Mouse (Mus musculus) heart, embryonic 13.5 days (tissue): ENCODE results near the gene Rsph14. TPM values are rescaled to one million over a fixed set of nuclear protein-coding genes. Genes with fewer than 3 reads are reported as not detected.
A peak's percentile ranks its signal among the peaks of the same experiment; 100 is the strongest.

ENCODE experiments used
- ATAC-seq: fragments of 200-750 bp; cut with Nextera tagmentation; 2 replicates; pipeline ENCODE4 v1.8.0; 2017; ENCODE audit warnings: moderate TSS enrichment; ENCODE audit not compliant: insufficient number of reproducible peaks, low FRiP score, low TSS enrichment; ENCODE audit errors: extremely low read depth
- H3K27ac ChIP-seq: fragments of 300-500 bp; sonication (generic); replicated peaks from 2 replicates; pipeline ENCODE4 v1.5.1; 2015; ENCODE audit warnings: moderate library complexity, mild to moderate bottlenecking, inconsistent platforms
- H3K27me3 ChIP-seq: fragments of 300-500 bp; sonication (generic); replicated peaks from 2 replicates; pipeline ENCODE4 v1.6.1; 2015; ENCODE audit warnings: mild to moderate bottlenecking, inconsistent platforms
- H3K36me3 ChIP-seq: fragments of 300-500 bp; sonication (generic); 2 replicates; pipeline ENCODE4 v1.6.1; 2015; ENCODE audit warnings: mild to moderate bottlenecking, inconsistent platforms
- H3K4me1 ChIP-seq: fragments of 300-500 bp; sonication (generic); 2 replicates; pipeline ENCODE4 v1.6.1; 2015; ENCODE audit warnings: inconsistent platforms
- H3K4me2 ChIP-seq: fragments of 300-500 bp; sonication (generic); 2 replicates; pipeline ENCODE4 v1.6.1; 2015; ENCODE audit warnings: inconsistent platforms, mild to moderate bottlenecking, moderate library complexity
- H3K4me3 ChIP-seq: fragments of 300-500 bp; sonication (generic); 2 replicates; pipeline ENCODE4 v1.5.1; 2015; ENCODE audit warnings: moderate library complexity, mild to moderate bottlenecking, inconsistent platforms
- H3K9ac ChIP-seq: fragments of 300-500 bp; sonication (generic); 2 replicates; pipeline ENCODE4 v1.6.1; 2015; ENCODE audit warnings: inconsistent platforms, mild to moderate bottlenecking, moderate library complexity
- H3K9me3 ChIP-seq: fragments of 300-500 bp; sonication (generic); 2 replicates; pipeline ENCODE4 v1.6.1; 2016; ENCODE audit warnings: inconsistent platforms
- WGBS: fragments of 180-500 bp; shearing (Covaris S2); methylation state at CpG from one replicate; pipeline ENCODE4 v1.1.7; 2015; ENCODE audit warnings: mixed read lengths; 5-methylcytosine and 5-hydroxymethylcytosine counted together
- polyA plus RNA-seq: library from polyadenylated mRNA; unstranded; fragments of >200 nt; fragmentation: Nextera tagmentation; extraction: Ambion mirVana; gene quantifications from 2 replicates; pipeline ENCODE4 v1.2.1, GENCODE M21; 2015

Gene Rsph14
- polyA plus RNA-seq, 1 experiment from 2014 or later = not detected

DNA sequence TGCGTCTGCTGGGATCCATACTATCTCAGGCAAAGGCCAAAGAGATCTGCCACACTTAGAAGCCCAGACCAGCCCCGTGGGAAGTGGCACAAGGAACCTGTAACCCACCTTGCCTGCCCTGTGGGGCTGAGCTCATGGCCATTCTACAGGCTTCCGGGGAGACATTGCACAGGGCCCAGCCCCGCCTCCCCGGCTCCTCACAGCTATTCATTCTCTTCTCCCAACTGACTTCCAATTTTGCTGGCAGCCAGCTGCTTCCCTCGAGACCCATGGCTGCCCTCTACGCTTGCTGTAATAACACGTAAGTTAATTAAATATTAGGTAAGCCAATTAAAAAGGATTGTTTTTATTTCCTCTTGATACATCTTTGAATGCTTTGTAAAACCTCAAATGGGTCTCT lies 5.9 kb downstream of the Rsph14 start:
- ATAC-seq = no peak
- no peaks in the 10 kb centered on the region for H3K36me3 ChIP-seq
- 71% methylated on average over 8 of the region's 8 CpGs for WGBS
- no peaks in the 10 kb centered on the region for H3K9me3 ChIP-seq
- H3K9ac ChIP-seq = no peak overlapping the region
- no peak overlapping the region for H3K4me2 ChIP-seq
- H3K4me3 ChIP-seq = no peak overlapping the region
- H3K27me3 ChIP-seq = peaks cover 15% of the 10 kb centered on the region
- H3K4me1 ChIP-seq = no peaks in the 10 kb centered on the region
- H3K27ac ChIP-seq = no peak overlapping the region

DNA sequence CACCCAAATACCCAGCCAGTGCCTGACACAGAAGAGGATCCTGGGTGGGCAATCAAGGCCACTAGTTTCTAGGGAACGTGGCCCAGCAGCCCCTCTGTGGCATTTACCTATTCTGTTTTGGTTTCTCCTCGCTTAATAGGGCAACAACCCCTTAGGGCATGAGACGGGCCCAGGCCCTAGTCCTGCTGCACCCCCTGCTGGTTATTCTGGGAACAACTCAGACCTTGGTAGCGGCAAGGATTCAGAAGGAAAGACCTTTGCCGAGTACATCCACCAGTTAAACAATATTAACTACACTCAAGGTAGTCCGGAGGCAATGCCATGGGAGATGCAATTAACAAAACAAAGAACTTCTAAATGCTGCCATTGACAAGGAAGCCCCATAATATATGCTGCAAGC lies 11.2 kb downstream of the Rsph14 start:
- H3K27ac ChIP-seq = no peak overlapping the region
- peaks cover 19% of the 10 kb centered on the region for H3K27me3 ChIP-seq
- WGBS = 13% methylated on average over 6 of the region's 6 CpGs
- no peaks in the 10 kb centered on the region for H3K4me1 ChIP-seq
- no peaks in the 10 kb centered on the region for H3K36me3 ChIP-seq
- H3K4me2 ChIP-seq = no peak overlapping the region
- no peaks in the 10 kb centered on the region for H3K9me3 ChIP-seq
- H3K9ac ChIP-seq = no peak overlapping the region
- ATAC-seq = no peak
- no peak overlapping the region for H3K4me3 ChIP-seq

DNA sequence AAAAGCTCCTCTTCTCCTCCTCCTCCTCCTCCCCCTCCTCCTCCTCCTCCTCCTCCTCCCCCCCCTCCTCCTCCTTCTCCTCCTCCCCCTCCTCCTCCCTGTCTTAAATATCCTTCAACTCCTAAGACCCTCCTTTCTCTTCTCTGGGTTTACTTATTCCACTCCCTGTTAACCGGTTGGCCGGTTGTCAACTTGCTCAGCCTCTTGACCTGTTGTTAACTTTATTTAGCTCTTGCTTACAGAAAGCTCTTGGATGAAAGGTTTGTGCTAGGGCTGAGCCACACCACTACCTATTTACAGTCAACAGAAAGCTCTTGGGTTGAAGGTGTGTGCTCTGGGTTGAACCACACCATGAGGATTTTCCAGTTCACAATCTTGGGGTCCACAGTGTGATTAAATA lies 12.1 kb downstream of the Rsph14 start:
- peaks cover 19% of the 10 kb centered on the region for H3K27me3 ChIP-seq
- no peak overlapping the region for H3K27ac ChIP-seq
- ATAC-seq = no peak
- no peaks in the 10 kb centered on the region for H3K4me1 ChIP-seq
- no peak overlapping the region for H3K4me3 ChIP-seq
- WGBS = 79% methylated on average over 2 of the region's 2 CpGs
- H3K36me3 ChIP-seq = no peaks in the 10 kb centered on the region
- H3K9me3 ChIP-seq = no peaks in the 10 kb centered on the region
- H3K9ac ChIP-seq = no peak overlapping the region
- H3K4me2 ChIP-seq = no peak overlapping the region

DNA sequence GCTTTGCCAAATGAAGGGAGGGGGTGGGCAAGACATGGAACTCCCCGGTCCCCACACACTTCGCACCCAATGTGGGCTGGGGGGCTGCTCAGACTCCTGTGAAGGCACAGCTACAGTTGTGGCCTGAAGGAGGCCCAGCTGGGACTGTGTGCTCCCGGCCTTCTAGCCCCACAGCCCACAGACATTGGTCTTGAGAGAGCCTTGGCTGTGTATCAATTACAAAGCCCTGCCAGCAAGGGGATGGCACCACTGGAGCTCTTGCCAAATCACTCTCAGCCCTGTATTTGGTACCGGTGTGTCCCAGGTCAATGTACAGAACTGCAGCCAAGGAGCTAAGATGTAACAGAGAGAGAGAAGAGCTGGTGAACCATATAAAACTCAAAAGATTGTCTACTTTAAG lies 15.9 kb downstream of the Rsph14 start:
- Histone ChIP-seq H3K27ac (no peak overlapping the region), H3K36me3 (no peaks in the 10 kb centered on the region), H3K27me3 (peaks cover 18% of the 10 kb centered on the region), H3K4me2 (no peak overlapping the region), H3K4me3 (no peak overlapping the region), H3K9me3 (no peaks in the 10 kb centered on the region), H3K9ac (no peak overlapping the region), H3K4me1 (no peaks in the 10 kb centered on the region)
- ATAC-seq = no peak
- WGBS = 82% methylated on average over 4 of the region's 4 CpGs

DNA sequence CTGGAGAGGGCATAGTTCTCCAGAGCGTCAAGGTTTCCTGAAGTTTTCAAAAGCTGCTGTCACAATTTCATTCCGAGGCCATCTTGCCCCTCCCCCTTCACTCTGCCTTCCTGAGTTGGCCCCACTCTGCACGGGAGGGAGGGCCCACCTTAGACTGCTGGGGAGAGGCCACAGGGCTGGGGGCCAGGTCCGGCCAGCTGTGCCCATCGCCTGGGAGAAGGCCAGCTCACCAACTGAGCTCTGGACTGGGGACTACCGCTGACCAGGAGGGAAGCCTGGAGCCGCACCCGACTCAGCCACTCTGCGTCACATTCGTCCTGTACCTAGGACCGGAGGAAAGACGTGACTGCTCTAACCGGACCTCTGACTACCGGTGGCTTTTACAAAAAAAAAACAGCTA lies 16.9 kb downstream of the Rsph14 start:
- Histone ChIP-seq H3K9me3 (no peaks in the 10 kb centered on the region), H3K36me3 (no peaks in the 10 kb centered on the region), H3K27ac (no peak overlapping the region), H3K4me2 (no peak overlapping the region), H3K27me3 (peaks cover 13% of the 10 kb centered on the region), H3K4me1 (no peaks in the 10 kb centered on the region), H3K4me3 (no peak overlapping the region), H3K9ac (no peak overlapping the region)
- 57% methylated on average over 14 of the region's 14 CpGs for WGBS
- ATAC-seq = no peak

DNA sequence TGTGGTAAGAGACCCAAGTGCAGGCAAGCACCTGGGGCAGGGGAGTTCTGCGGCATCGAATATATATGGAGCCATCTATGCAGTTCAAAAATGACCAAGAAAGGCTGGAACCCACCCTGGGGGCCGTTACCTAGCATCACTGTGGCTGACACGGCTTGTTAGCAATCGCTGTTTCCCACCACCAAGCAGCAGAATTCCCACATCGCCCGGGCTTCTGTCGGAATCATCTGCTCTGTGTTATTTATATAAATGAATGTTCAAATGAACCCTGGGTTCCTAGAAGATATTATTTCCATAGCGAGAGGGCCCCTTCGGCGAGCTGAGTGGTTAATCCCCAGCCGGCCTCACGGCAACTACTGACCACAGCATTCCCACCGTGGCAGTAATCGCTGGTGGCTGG lies 21.7 kb downstream of the Rsph14 start:
- Histone ChIP-seq H3K9me3 (no peaks in the 10 kb centered on the region), H3K9ac (no peak overlapping the region), H3K27me3 (peaks cover 13% of the 10 kb centered on the region; the same call in 1 of the 2 replicates), H3K27ac (no peak overlapping the region), H3K4me2 (no peak overlapping the region), H3K4me3 (no peak overlapping the region), H3K4me1 (no peaks in the 10 kb centered on the region), H3K36me3 (no peaks in the 10 kb centered on the region)
- WGBS = 89% methylated on average over 15 of the region's 15 CpGs
- no peak for ATAC-seq

DNA sequence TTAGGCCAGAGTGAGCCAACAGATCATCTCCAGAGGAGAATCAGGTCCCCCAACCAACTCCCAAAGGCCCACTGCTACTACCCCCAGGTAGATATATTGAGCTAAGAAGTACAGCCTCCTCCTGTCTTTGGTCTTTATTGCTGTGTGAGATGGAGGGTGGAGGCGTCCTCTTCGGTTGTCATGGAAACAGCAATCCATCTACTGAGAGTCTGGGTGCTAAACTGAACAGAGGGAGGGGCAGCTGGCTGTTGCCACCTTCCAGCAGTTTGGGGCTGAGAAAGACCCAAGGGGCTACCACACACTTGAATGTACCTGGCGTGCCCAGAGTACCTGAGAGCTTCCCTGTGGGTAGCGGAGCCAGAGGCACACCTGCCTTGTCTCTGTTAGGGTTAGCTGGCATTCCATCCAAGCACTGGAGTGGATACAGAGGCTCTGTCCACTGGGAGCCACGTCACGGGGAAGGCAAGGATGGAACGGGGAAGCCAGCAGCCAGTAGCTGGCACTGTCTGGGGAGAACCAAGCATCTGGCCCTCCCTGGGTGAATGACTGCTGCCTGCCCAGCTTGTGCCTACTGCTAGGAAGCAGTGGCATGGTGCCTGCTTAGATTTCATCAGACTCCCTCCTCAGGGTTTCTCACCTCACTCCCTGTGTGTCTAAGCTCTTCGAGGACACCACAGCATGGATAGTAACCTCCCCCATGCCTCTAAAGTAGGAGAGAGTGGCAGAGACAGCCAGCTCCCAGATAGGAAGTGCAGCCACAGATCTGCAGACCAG lies 25.3 kb downstream of the Rsph14 start:
- no peak overlapping the region for H3K4me2 ChIP-seq
- H3K9me3 ChIP-seq = no peaks in the 10 kb centered on the region
- no peak overlapping the region for H3K27ac ChIP-seq
- H3K27me3 ChIP-seq = peaks cover 3% of the 10 kb centered on the region; the same call in 1 of the 2 replicates
- no peak overlapping the region for H3K9ac ChIP-seq
- WGBS = 65% methylated on average over 8 of the region's 8 CpGs
- H3K4me1 ChIP-seq = no peaks in the 10 kb centered on the region
- H3K36me3 ChIP-seq = no peaks in the 10 kb centered on the region
- ATAC-seq = no peak
- H3K4me3 ChIP-seq = no peak overlapping the region

DNA sequence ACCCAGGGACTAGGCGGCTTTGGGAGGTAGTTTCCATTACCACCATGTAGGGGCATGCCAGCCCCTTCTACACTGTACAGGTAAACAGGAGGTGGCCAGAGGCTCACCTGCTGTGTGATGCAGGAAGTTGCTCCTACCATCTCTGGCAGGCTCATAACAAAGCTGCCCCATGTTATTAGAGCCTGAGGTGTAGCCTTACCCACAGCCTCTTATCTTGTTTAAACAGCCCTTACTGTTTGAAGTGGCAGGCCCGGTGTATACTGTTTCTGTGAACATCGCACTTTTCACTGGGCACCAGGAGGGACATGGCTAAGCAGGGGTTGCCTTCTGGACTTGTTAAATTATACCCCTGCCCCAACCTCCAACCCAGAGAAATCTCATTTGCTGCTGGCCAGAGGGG lies 28.3 kb downstream of the Rsph14 start:
- H3K9me3 ChIP-seq = no peaks in the 10 kb centered on the region
- no peak overlapping the region for H3K4me2 ChIP-seq
- H3K4me3 ChIP-seq = no peak overlapping the region
- ATAC-seq = no peak
- no peak overlapping the region for H3K9ac ChIP-seq
- H3K36me3 ChIP-seq = no peaks in the 10 kb centered on the region
- no peak overlapping the region for H3K27ac ChIP-seq
- no peaks in the 10 kb centered on the region for H3K4me1 ChIP-seq
- H3K27me3 ChIP-seq = peaks cover 3% of the 10 kb centered on the region; the same call in 1 of the 2 replicates
- WGBS = 47% methylated on average over 3 of the region's 3 CpGs

DNA sequence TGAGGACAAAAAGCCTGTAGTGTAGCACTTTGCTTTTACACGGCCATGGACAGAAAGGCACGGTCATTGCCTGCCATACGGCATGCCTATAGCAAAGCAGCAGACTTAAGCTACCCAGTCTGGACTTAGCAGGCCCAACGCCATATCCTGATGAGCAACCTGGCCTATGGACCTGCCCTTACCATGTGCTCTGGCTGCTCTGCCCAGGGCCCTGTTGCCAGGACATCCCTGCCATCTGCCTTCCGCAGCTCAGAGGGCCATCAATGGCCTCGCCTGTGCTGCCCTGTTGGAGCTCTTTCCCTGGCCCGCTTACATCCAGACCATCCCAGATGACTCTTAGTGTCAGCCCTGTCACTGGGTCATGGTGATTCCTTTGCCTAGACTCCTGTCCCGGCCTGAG lies 31.0 kb downstream of the Rsph14 start:
- ATAC-seq = no peak
- Histone ChIP-seq H3K27ac (no peak overlapping the region), H3K9me3 (no peaks in the 10 kb centered on the region), H3K4me3 (no peak overlapping the region), H3K4me1 (no peaks in the 10 kb centered on the region), H3K27me3 (peaks cover 10% of the 10 kb centered on the region; the same call in 1 of the 2 replicates), H3K36me3 (no peaks in the 10 kb centered on the region), H3K9ac (no peak overlapping the region), H3K4me2 (no peak overlapping the region)
- 91% methylated on average over 8 of the region's 8 CpGs for WGBS

DNA sequence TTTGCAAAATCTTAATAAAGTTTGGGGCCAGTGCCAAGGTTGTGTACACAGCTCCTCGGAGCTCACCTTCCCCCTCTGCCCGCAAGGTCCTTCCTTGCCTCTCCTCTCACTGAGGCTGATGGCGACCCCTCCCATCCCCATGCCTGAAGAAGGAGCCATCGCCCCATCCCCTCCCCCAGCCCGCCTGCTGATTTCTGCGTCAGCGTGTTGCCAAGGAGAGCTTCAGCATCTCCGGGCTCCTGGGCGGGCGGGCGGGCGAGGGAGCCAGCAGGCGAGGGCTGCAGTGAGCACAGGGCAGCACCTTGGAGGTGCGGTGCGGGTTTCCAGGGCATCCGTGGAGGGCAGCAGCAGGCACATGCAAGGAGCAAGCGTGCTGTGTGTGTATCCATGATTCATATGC lies 37.0 kb downstream of the Rsph14 start:
- Histone ChIP-seq H3K9ac (peak overlapping the region; percentile 65), H3K4me2 (peak overlapping the region; percentile 68), H3K9me3 (no peaks in the 10 kb centered on the region), H3K36me3 (no peaks in the 10 kb centered on the region), H3K4me3 (peak overlapping the region; percentile 38), H3K27me3 (peaks cover 48% of the 10 kb centered on the region), H3K4me1 (peaks cover 31% of the 10 kb centered on the region), H3K27ac (no peak overlapping the region)
- ATAC-seq = no peak
- WGBS = 3% methylated on average over 17 of the region's 17 CpGs

DNA sequence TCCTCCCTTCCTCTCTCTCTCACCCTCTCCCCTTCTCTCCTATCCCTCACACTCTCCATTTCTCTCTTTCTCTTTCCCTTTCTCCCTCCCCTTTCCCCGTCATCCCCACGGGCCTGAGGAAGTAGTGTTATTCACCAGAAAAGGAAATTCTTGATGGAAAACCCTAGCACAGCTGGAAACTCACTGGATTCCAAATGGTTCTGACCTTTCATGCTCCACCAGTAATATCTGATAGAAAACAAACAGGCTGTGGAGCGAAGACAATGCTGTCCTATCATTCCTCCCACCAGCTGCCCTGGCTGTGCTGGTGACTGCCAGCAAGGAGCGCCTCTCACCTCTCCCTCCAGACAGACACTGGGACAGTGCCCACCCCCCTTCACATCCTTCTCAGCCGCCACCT lies 37.5 kb downstream of the Rsph14 start:
- Histone ChIP-seq H3K4me3 (peak overlapping the region; percentile 38; the same call in 1 of the 2 replicates), H3K9me3 (no peaks in the 10 kb centered on the region), H3K9ac (no peak overlapping the region; the same call in 1 of the 2 replicates), H3K4me2 (peak overlapping the region; percentile 68), H3K27ac (0 out of 2 replicates have a peak overlapping the region, but pooled peaks have one; percentile 20), H3K36me3 (no peaks in the 10 kb centered on the region), H3K4me1 (peaks cover 32% of the 10 kb centered on the region), H3K27me3 (peaks cover 52% of the 10 kb centered on the region)
- WGBS = 11% methylated on average over 5 of the region's 5 CpGs
- no peak for ATAC-seq
